Mouse (Mus musculus): ENCODE data around the gene Osm. TPM values are rescaled to one million over a fixed set of nuclear protein-coding genes. Genes with fewer than 3 reads are reported as not detected.

The Osm gene
- polyA plus RNA-seq (2015; fragmentation: Nextera tagmentation; extraction: Ambion mirVana), result 0.10 TPM in 1 of 2 replicates, not detected in the other

DNA sequence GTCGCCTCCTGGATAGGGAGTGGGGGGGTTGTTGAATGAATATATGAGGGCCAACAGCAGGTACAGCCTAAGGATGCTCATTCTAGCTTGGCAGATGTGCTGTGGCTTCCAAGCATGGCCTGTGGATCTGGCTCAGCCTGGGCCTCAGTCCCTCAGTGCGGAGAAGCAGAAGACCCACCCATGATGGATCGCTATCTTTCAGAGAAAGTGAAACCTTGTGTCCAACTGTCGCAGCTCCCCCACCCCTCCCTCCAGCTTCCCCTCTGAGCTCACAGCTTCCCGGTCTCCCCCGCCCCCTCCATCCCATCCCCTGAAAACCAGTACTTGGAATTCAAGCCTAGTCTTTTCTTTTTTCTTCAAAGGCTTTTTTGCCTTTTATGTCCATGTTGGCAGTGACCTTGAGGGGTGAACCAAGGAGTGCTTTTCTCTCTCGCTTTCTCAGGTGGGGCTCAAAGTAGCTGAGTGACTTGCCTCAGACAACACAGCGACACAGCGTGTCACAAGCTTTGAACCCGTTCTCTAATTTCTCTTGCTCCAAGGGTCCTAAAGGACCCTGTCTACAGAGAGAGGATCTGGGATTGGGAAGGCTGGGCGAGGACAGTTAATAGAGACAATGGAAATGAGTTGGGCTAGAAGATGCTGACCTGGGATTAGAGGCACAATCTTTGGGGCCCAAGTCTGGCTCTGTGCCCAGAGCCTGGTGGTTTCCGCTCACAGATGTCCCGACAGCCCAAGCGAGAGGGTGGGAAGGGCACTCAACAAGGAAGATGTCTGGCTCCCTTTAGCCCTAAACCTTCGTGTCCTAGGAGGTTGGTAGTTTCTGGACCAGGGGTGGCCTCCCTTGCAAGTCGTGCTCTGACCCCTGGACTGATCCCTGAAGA, at the start of gene Osm:
Gene Osm, plus strand, starts transcription at position 756 of the 881 bp plus-strand sequence.
- no peak within 1 kb of the TSS for H3K4me3 ChIP-seq (replicated peaks; ENCODE audit: low read length)
- H3K27me3 ChIP-seq (replicated peaks; ENCODE audit: control insufficient read depth, insufficient read depth, low read length), result no peaks in the 10 kb centered on the region
- no peak within 1 kb of the TSS for H3K4me2 ChIP-seq (ENCODE audit: low read length)
- WGBS, result 67% methylated on average over 16 of the region's 16 CpGs
- no peaks in the 10 kb centered on the region for H3K4me1 ChIP-seq (replicated peaks; ENCODE audit: control insufficient read depth, insufficient read depth, low read length)
- H3K36me3 ChIP-seq (ENCODE audit: control insufficient read depth, insufficient read depth), result no peaks in the 10 kb centered on the region
- H3K9ac ChIP-seq (replicated peaks; ENCODE audit: low read depth, low read length), result no peak within 1 kb of the TSS
- H3K9me3 ChIP-seq (ENCODE audit: control insufficient read depth, low read length), result no peaks in the 10 kb centered on the region
- H3K27ac ChIP-seq (ENCODE audit: low read length), result no peak within 1 kb of the TSS
- ATAC-seq, result no peak

DNA sequence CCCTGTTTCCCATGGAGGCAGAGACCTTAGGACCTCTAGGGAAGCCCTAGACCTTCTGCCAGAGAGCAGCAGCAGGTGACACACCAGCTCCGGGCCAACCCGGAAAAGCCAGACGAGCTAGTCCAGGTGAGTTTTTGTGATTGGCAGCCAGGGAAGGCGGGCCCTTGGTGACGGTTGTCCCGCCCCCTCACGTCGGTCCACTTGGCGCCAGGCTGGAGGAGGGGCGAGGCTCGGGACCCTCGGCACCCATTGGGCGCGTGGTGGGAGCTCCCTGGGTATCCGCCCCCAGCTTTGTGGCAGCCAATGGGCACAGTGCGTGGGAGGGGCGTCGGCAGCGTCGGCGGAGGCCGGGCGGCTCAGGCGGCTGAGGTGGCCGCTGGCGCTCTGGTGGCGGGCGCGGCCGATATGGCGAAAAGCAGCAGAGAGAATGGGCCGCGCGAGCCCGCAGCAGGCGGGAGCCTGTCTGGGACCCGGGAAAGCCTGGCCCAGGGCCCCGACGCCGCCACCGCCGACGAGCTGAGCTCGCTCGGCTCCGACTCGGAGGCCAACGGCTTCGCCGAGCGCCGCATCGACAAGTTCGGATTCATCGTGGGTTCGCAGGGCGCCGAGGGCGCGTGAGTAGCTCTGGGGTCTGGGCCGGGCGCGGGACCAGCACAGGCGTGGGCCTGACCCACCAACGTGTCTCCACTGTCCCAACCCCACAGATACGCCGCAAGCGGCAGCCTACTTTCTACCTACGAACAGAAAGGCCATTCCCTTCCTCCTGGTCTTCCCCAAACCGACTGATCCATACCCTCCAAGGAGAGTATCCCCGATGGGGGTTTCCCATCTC, 49.5 kb upstream of the Osm start, which contains the start of gene Tbc1d10a:
Gene Tbc1d10a, plus strand, starts transcription at position 304 of the 832 bp plus-strand sequence.
- WGBS, result under 1% methylated on average over 71 of the region's 71 CpGs

DNA sequence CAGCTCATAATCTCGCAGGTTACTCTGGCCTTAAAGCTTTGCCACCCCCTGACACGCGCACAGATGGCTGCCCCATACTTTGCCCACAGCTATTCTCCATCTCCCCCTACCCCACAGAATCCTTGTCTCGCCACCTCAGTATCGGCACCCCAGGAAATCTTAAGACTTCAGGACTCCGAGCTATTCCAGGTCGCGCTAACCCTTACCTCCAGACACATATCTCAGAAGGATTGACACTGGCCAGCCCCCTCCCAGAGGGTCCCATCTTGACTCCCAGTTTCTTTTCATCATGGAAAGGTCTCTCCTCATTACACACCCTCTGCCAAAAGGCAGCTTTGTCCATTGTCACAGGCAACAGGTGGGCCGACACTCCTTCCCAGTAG, 48.9 kb upstream of the Osm start:
- Histone ChIP-seq H3K4me3 (replicated peaks; ENCODE audit: low read length) (peak overlapping the region; percentile 78), H3K27ac (ENCODE audit: low read length) (no peak overlapping the region), H3K27me3 (replicated peaks; ENCODE audit: control insufficient read depth, insufficient read depth, low read length) (no peaks in the 10 kb centered on the region), H3K36me3 (ENCODE audit: control insufficient read depth, insufficient read depth) (peaks cover 7% of the 10 kb centered on the region), H3K4me1 (replicated peaks; ENCODE audit: control insufficient read depth, insufficient read depth, low read length) (peaks cover 11% of the 10 kb centered on the region), H3K9me3 (ENCODE audit: control insufficient read depth, low read length) (no peaks in the 10 kb centered on the region), H3K4me2 (ENCODE audit: low read length) (peak overlapping the region; percentile 88), H3K9ac (replicated peaks; ENCODE audit: low read depth, low read length) (peak overlapping the region; percentile 81)
- WGBS, result 11% methylated on average over 9 of the region's 9 CpGs
- no peak; the same call in 1 of the 2 replicates for ATAC-seq

More for the DNA sequence above, 49.5 kb upstream of the Osm start, which contains the start of gene Tbc1d10a:
- H3K27ac ChIP-seq (ENCODE audit: low read length), result peak within 1 kb of the TSS; percentile 45; the same call in 1 of the 2 replicates
- H3K27me3 ChIP-seq (replicated peaks; ENCODE audit: control insufficient read depth, insufficient read depth, low read length), result no peaks in the 10 kb centered on the region
- peaks cover 10% of the 10 kb centered on the region for H3K36me3 ChIP-seq (ENCODE audit: control insufficient read depth, insufficient read depth)
- no peaks in the 10 kb centered on the region for H3K9me3 ChIP-seq (ENCODE audit: control insufficient read depth, low read length)
- peak; percentile 99 for ATAC-seq
- H3K9ac ChIP-seq (replicated peaks; ENCODE audit: low read depth, low read length), result peak within 1 kb of the TSS; percentile 81
- H3K4me1 ChIP-seq (replicated peaks; ENCODE audit: control insufficient read depth, insufficient read depth, low read length), result peaks cover 11% of the 10 kb centered on the region
- peak within 1 kb of the TSS; percentile 78 for H3K4me3 ChIP-seq (replicated peaks; ENCODE audit: low read length)
- peak within 1 kb of the TSS; percentile 88 for H3K4me2 ChIP-seq (ENCODE audit: low read length)

DNA sequence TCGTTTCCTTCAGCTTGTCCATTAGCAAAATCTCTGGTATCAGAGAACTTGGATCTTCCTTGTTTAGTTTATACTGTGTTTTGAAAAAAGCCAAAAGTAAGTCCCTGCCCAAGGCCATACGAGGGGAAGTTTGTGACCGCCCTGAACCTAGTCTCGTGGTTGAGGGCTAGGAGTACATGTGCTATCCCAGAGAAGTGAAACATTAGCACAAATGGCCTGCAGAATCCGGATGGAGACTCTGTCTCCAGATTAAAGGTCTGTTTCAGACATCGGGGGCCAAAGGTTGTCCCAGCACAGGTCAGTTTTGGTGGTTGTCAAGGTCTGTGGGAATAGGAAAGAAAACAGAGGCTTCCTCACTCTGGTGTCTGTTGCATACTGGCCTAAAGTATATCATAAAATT, 47.0 kb upstream of the Osm start:
- Histone ChIP-seq H3K27ac (ENCODE audit: low read length) (no peak overlapping the region), H3K9me3 (ENCODE audit: control insufficient read depth, low read length) (no peaks in the 10 kb centered on the region), H3K4me3 (replicated peaks; ENCODE audit: low read length) (no peak overlapping the region), H3K27me3 (replicated peaks; ENCODE audit: control insufficient read depth, insufficient read depth, low read length) (no peaks in the 10 kb centered on the region), H3K36me3 (ENCODE audit: control insufficient read depth, insufficient read depth) (no peaks in the 10 kb centered on the region), H3K4me1 (replicated peaks; ENCODE audit: control insufficient read depth, insufficient read depth, low read length) (peaks cover 11% of the 10 kb centered on the region), H3K4me2 (ENCODE audit: low read length) (no peak overlapping the region), H3K9ac (replicated peaks; ENCODE audit: low read depth, low read length) (no peak overlapping the region)
- WGBS, result 88% methylated on average over 6 of the region's 6 CpGs
- ATAC-seq, result no peak

DNA sequence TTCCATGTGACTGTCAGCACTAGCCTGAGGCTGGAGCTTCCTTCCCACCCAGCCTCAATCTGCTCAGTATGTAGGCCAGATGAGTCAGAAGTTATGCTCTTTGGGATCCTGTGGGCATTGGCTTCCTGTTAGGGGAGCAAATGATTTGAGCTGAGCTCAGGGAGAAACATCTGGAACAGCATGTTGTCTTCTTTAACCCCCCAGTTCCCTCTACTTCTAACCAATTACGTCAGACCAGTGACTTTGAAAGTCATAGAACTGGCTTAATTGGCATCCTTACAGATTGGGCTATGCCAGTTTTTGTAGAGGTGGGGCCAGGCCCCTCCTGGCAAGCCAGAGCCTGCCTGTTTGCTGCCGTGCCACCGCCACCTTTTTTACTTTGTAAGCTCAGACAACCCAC, 45.5 kb upstream of the Osm start:
- Histone ChIP-seq H3K27me3 (replicated peaks; ENCODE audit: control insufficient read depth, insufficient read depth, low read length) (no peaks in the 10 kb centered on the region), H3K4me3 (replicated peaks; ENCODE audit: low read length) (no peak overlapping the region), H3K9me3 (ENCODE audit: control insufficient read depth, low read length) (no peaks in the 10 kb centered on the region), H3K9ac (replicated peaks; ENCODE audit: low read depth, low read length) (no peak overlapping the region), H3K4me1 (replicated peaks; ENCODE audit: control insufficient read depth, insufficient read depth, low read length) (peaks cover 11% of the 10 kb centered on the region), H3K27ac (ENCODE audit: low read length) (no peak overlapping the region), H3K4me2 (ENCODE audit: low read length) (no peak overlapping the region), H3K36me3 (ENCODE audit: control insufficient read depth, insufficient read depth) (no peaks in the 10 kb centered on the region)
- WGBS, result 60% methylated on average over 3 of the region's 3 CpGs
- no peak for ATAC-seq

DNA sequence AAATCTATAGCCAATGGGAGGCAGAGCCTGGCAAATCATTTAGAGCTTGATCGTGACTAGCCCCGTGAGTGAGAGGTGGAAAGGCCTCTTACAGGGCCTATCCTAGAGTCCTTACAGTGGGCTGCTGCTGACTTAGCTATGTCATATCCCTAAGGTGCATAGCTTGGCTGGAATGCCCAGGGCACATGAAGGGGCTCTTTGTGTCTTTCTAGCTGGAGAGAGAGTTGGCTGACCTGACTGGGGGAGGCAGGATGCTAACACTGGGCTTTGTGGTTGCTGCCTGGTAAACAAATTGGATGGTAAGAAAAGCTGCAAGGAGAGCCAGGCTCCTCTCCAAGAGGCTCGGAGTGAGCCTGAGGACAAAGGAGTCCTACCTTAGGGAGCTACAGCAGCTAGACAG, 43.5 kb upstream of the Osm start:
- Histone ChIP-seq H3K9ac (replicated peaks; ENCODE audit: low read depth, low read length) (no peak overlapping the region), H3K27ac (ENCODE audit: low read length) (no peak overlapping the region)

DNA sequence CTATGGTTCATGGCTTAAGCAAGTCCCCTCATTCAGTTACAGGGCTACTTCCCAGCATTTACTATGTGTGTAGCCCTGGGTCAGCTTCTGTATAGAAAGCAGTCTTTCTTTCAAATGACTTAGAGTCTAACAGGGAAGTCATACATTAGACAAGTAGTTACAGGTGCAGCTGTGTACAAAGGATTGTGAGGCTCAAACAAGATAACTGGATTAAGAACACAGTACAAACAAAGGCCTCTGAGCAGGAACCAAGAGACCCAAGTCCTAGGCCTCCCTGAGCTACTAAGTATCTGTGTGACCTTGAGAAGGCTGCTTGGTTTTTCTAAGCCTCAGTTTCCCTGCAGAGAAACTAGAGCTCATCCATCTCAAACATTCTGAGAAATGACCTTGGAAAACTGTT, 42.8 kb upstream of the Osm start:
- Histone ChIP-seq H3K27me3 (replicated peaks; ENCODE audit: control insufficient read depth, insufficient read depth, low read length) (no peaks in the 10 kb centered on the region), H3K9ac (replicated peaks; ENCODE audit: low read depth, low read length) (no peak overlapping the region), H3K27ac (ENCODE audit: low read length) (no peak overlapping the region), H3K36me3 (ENCODE audit: control insufficient read depth, insufficient read depth) (no peaks in the 10 kb centered on the region), H3K4me3 (replicated peaks; ENCODE audit: low read length) (no peak overlapping the region), H3K4me2 (ENCODE audit: low read length) (no peak overlapping the region), H3K4me1 (replicated peaks; ENCODE audit: control insufficient read depth, insufficient read depth, low read length) (0 out of 2 replicates have a peak, but pooled peaks cover 2% of the 10 kb centered on the region), H3K9me3 (ENCODE audit: control insufficient read depth, low read length) (no peaks in the 10 kb centered on the region)
- ATAC-seq, result no peak

More for the DNA sequence above, 43.5 kb upstream of the Osm start:
- Histone ChIP-seq H3K36me3 (ENCODE audit: control insufficient read depth, insufficient read depth) (no peaks in the 10 kb centered on the region), H3K4me3 (replicated peaks; ENCODE audit: low read length) (no peak overlapping the region), H3K9me3 (ENCODE audit: control insufficient read depth, low read length) (no peaks in the 10 kb centered on the region), H3K27me3 (replicated peaks; ENCODE audit: control insufficient read depth, insufficient read depth, low read length) (no peaks in the 10 kb centered on the region), H3K4me2 (ENCODE audit: low read length) (no peak overlapping the region), H3K4me1 (replicated peaks; ENCODE audit: control insufficient read depth, insufficient read depth, low read length) (peaks cover 3% of the 10 kb centered on the region)
- no peak for ATAC-seq
- WGBS, result 78% methylated on average over 3 of the region's 3 CpGs

DNA sequence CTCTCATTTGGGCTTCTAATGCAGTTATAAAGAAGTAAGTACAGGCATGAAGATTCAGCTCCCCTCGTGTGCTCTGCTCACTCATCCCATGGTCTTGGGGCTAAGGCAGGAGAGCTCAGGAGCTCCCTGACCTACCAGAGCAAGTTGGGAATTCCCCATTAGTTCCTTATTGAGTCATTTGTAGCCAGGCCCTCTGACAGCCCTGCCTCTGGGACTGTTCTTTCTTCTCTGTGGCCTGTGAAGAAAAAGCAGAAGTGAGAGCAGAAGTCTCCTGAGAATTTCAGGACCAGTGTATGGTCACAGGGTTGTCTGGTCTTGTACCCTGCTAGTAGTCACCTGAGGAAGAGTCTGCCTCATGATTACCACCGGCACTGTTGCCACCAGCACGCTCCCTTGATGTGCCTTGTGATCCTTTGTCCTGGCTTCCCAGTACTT, 40.6 kb upstream of the Osm start:
- Histone ChIP-seq H3K4me3 (replicated peaks; ENCODE audit: low read length) (no peak overlapping the region), H3K9me3 (ENCODE audit: control insufficient read depth, low read length) (no peaks in the 10 kb centered on the region), H3K4me2 (ENCODE audit: low read length) (no peak overlapping the region), H3K27me3 (replicated peaks; ENCODE audit: control insufficient read depth, insufficient read depth, low read length) (no peaks in the 10 kb centered on the region), H3K9ac (replicated peaks; ENCODE audit: low read depth, low read length) (no peak overlapping the region), H3K36me3 (ENCODE audit: control insufficient read depth, insufficient read depth) (no peaks in the 10 kb centered on the region), H3K4me1 (replicated peaks; ENCODE audit: control insufficient read depth, insufficient read depth, low read length) (no peaks in the 10 kb centered on the region), H3K27ac (ENCODE audit: low read length) (no peak overlapping the region)
- no peak for ATAC-seq
- WGBS, result 85% methylated on average over 3 of the region's 3 CpGs

DNA sequence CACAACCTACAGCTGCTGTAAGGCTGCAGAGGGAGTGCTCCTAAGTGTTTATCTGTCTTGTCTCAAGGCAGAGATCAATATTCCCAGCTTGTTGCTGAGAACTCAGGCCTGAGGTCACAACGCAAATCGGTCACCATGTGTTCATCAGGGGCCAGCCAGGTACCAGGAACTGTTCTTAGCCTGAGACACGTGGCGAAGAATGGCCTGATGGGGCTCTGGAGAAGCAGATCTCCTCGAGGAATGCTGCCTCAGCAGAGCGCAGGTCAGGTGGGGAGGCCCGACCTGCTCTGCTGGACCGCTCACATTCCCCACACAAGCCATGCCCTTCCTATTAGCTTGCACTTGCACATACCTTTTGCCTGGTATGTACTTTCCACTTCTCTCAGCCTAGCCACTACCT, 39.6 kb upstream of the Osm start:
- Histone ChIP-seq H3K4me3 (replicated peaks; ENCODE audit: low read length) (no peak overlapping the region), H3K27me3 (replicated peaks; ENCODE audit: control insufficient read depth, insufficient read depth, low read length) (no peaks in the 10 kb centered on the region), H3K27ac (ENCODE audit: low read length) (no peak overlapping the region), H3K9ac (replicated peaks; ENCODE audit: low read depth, low read length) (no peak overlapping the region), H3K9me3 (ENCODE audit: control insufficient read depth, low read length) (no peaks in the 10 kb centered on the region), H3K4me1 (replicated peaks; ENCODE audit: control insufficient read depth, insufficient read depth, low read length) (no peaks in the 10 kb centered on the region), H3K4me2 (ENCODE audit: low read length) (no peak overlapping the region), H3K36me3 (ENCODE audit: control insufficient read depth, insufficient read depth) (no peaks in the 10 kb centered on the region)
- ATAC-seq, result no peak
- WGBS, result 83% methylated on average over 8 of the region's 8 CpGs

All from forebrain, embryonic 16.5 days (tissue).